Mouse (Mus musculus) hindbrain, embryonic 12.5 days (tissue): ENCODE results near the gene Ttc37. TPM values are rescaled to one million over a fixed set of nuclear protein-coding genes. Genes with fewer than 3 reads are reported as not detected.

Source experiments
- ATAC-seq: fragments of 200-750 bp; cut with Nextera tagmentation; 2 replicates; pipeline ENCODE4 v1.8.0; 2017; ENCODE audit warnings: moderate TSS enrichment; ENCODE audit not compliant: low FRiP score
- H3K27ac ChIP-seq: fragments of 300-500 bp; sonication (generic); 2 replicates; pipeline ENCODE4 v1.5.1; 2016; ENCODE audit warnings: mild to moderate bottlenecking
- H3K27me3 ChIP-seq: fragments of 300-500 bp; sonication (generic); 2 replicates; pipeline ENCODE4 v1.6.1; 2016; ENCODE audit warnings: mild to moderate bottlenecking
- H3K36me3 ChIP-seq: fragments of 300-500 bp; sonication (generic); 2 replicates; pipeline ENCODE4 v1.6.1; 2016; ENCODE audit warnings: mild to moderate bottlenecking
- H3K4me1 ChIP-seq: fragments of 300-500 bp; sonication (generic); 2 replicates; pipeline ENCODE4 v1.6.1; 2016
- H3K4me2 ChIP-seq: fragments of 300-500 bp; sonication (generic); replicated peaks from 2 replicates; pipeline ENCODE4 v1.6.1; 2016; ENCODE audit warnings: mild to moderate bottlenecking
- H3K4me3 ChIP-seq: fragments of 300-500 bp; sonication (generic); 2 replicates; pipeline ENCODE4 v1.5.1; 2016; ENCODE audit warnings: mild to moderate bottlenecking
- H3K9ac ChIP-seq: fragments of 300-500 bp; sonication (generic); 2 replicates; pipeline ENCODE4 v1.6.1; 2016; ENCODE audit warnings: mild to moderate bottlenecking, moderate library complexity
- H3K9me3 ChIP-seq: fragments of 300-500 bp; sonication (generic); replicated peaks from 2 replicates; pipeline ENCODE4 v1.6.1; 2016; ENCODE audit warnings: mild to moderate bottlenecking
- WGBS: fragments of 180-500 bp; shearing (Covaris S2); methylation state at CpG from one replicate; pipeline ENCODE4 v1.1.7; 2016; 5-methylcytosine and 5-hydroxymethylcytosine counted together
- polyA plus RNA-seq: library from polyadenylated mRNA; unstranded; fragments of >200 nt; fragmentation: Nextera tagmentation; extraction: Ambion mirVana; gene quantifications from 2 replicates; pipeline ENCODE4 v1.2.1, GENCODE M21; 2016

The Ttc37 gene
- polyA plus RNA-seq, 1 experiment from 2014 or later = 14.5 TPM

- ATAC-seq = peak; percentile 91
- Histone ChIP-seq H3K4me3 (peak overlapping the region; percentile 61), H3K9me3 (no peaks in the 10 kb centered on the region), H3K27ac (peak overlapping the region; percentile 60), H3K4me1 (peaks cover 2% of the 10 kb centered on the region; the same call in 1 of the 2 replicates), H3K4me2 (peak overlapping the region; percentile 52), H3K27me3 (no peaks in the 10 kb centered on the region), H3K36me3 (no peaks in the 10 kb centered on the region), H3K9ac (peak overlapping the region; percentile 74)
- 3% methylated on average over 16 of the region's 16 CpGs for WGBS
Measured at GRCm38 (mm10) chr13:76098116-76098492, 430 bp upstream of the Ttc37 start.

GRCm38 (mm10) chr13:76101989-76102388 is 3.5 kb downstream of the Ttc37 start:
- Histone ChIP-seq H3K9ac (no peak overlapping the region), H3K4me1 (peaks cover 2% of the 10 kb centered on the region; the same call in 1 of the 2 replicates), H3K9me3 (no peaks in the 10 kb centered on the region), H3K27me3 (no peaks in the 10 kb centered on the region), H3K27ac (no peak overlapping the region), H3K36me3 (no peaks in the 10 kb centered on the region), H3K4me2 (no peak overlapping the region), H3K4me3 (no peak overlapping the region)
- ATAC-seq = no peak
- WGBS = 94% methylated on average over 2 of the region's 2 CpGs

GRCm38 (mm10) chr13:76109069-76109824 is 10.7 kb downstream of the Ttc37 start:
- H3K4me1 ChIP-seq = no peaks in the 10 kb centered on the region
- no peak overlapping the region for H3K27ac ChIP-seq
- 92% methylated on average over 18 of the region's 18 CpGs for WGBS
- no peak overlapping the region for H3K9ac ChIP-seq
- H3K36me3 ChIP-seq = peaks cover 38% of the 10 kb centered on the region
- no peak overlapping the region for H3K4me3 ChIP-seq
- no peak for ATAC-seq
- H3K4me2 ChIP-seq = no peak overlapping the region
- H3K9me3 ChIP-seq = no peaks in the 10 kb centered on the region
- H3K27me3 ChIP-seq = no peaks in the 10 kb centered on the region

GRCm38 (mm10) chr13:76128799-76129198 is 30.3 kb downstream of the Ttc37 start:
- Histone ChIP-seq H3K4me2 (no peak overlapping the region), H3K4me3 (no peak overlapping the region), H3K9me3 (no peaks in the 10 kb centered on the region), H3K9ac (no peak overlapping the region), H3K27me3 (no peaks in the 10 kb centered on the region), H3K36me3 (peaks cover 55% of the 10 kb centered on the region), H3K4me1 (no peaks in the 10 kb centered on the region), H3K27ac (no peak overlapping the region)
- ATAC-seq = no peak
- 91% methylated on average over 4 of the region's 4 CpGs for WGBS

- WGBS = 81% methylated on average over 4 of the region's 4 CpGs
- Histone ChIP-seq H3K4me1 (no peaks in the 10 kb centered on the region), H3K36me3 (peaks cover 50% of the 10 kb centered on the region), H3K4me3 (no peak overlapping the region), H3K27me3 (no peaks in the 10 kb centered on the region), H3K9me3 (no peaks in the 10 kb centered on the region), H3K9ac (no peak overlapping the region), H3K27ac (no peak overlapping the region), H3K4me2 (no peak overlapping the region)
- ATAC-seq = no peak
Measured at GRCm38 (mm10) chr13:76132415-76132814, 33.9 kb downstream of the Ttc37 start.

- Histone ChIP-seq H3K9me3 (no peaks in the 10 kb centered on the region), H3K4me1 (no peaks in the 10 kb centered on the region), H3K36me3 (peaks cover 30% of the 10 kb centered on the region), H3K4me3 (no peak overlapping the region), H3K27ac (no peak overlapping the region), H3K27me3 (no peaks in the 10 kb centered on the region), H3K4me2 (no peak overlapping the region), H3K9ac (no peak overlapping the region)
- WGBS = 90% methylated on average over 3 of the region's 3 CpGs
- ATAC-seq = no peak
Measured at GRCm38 (mm10) chr13:76138862-76139261, 40.3 kb downstream of the Ttc37 start.

- H3K9ac ChIP-seq = no peak overlapping the region
- H3K27ac ChIP-seq = no peak overlapping the region
- no peak for ATAC-seq
- H3K27me3 ChIP-seq = no peaks in the 10 kb centered on the region
- 92% methylated on average over 12 of the region's 12 CpGs for WGBS
- peaks cover 12% of the 10 kb centered on the region; the same call in 1 of the 2 replicates for H3K36me3 ChIP-seq
- H3K9me3 ChIP-seq = no peaks in the 10 kb centered on the region
- no peaks in the 10 kb centered on the region for H3K4me1 ChIP-seq
- no peak overlapping the region for H3K4me2 ChIP-seq
- no peak overlapping the region for H3K4me3 ChIP-seq
Measured at GRCm38 (mm10) chr13:76141117-76141808, 42.7 kb downstream of the Ttc37 start.

- Histone ChIP-seq H3K27ac (no peak overlapping the region), H3K4me2 (no peak overlapping the region), H3K36me3 (peaks cover 25% of the 10 kb centered on the region), H3K4me1 (no peaks in the 10 kb centered on the region), H3K4me3 (no peak overlapping the region), H3K27me3 (no peaks in the 10 kb centered on the region), H3K9ac (no peak overlapping the region), H3K9me3 (no peaks in the 10 kb centered on the region)
- ATAC-seq = no peak
- WGBS = 86% methylated on average over 5 of the region's 5 CpGs
Measured at GRCm38 (mm10) chr13:76150483-76150882, 51.9 kb downstream of the Ttc37 start.

- H3K4me3 ChIP-seq = no peak overlapping the region
- no peaks in the 10 kb centered on the region for H3K27me3 ChIP-seq
- H3K9me3 ChIP-seq = no peaks in the 10 kb centered on the region
- no peak overlapping the region for H3K4me2 ChIP-seq
- no peak overlapping the region for H3K9ac ChIP-seq
- ATAC-seq = no peak
- H3K36me3 ChIP-seq = peaks cover 40% of the 10 kb centered on the region
- H3K27ac ChIP-seq = no peak overlapping the region
- WGBS = 92% methylated on average over 3 of the region's 3 CpGs
- no peaks in the 10 kb centered on the region for H3K4me1 ChIP-seq
Measured at GRCm38 (mm10) chr13:76157099-76157498, 58.6 kb downstream of the Ttc37 start.

GRCm38 (mm10) chr13:76157508-76157907 is 59.0 kb downstream of the Ttc37 start:
- no peaks in the 10 kb centered on the region for H3K9me3 ChIP-seq
- no peak overlapping the region for H3K27ac ChIP-seq
- WGBS = 94% methylated on average over 1 of the region's 1 CpGs
- H3K4me1 ChIP-seq = no peaks in the 10 kb centered on the region
- H3K9ac ChIP-seq = no peak overlapping the region
- no peaks in the 10 kb centered on the region for H3K27me3 ChIP-seq
- H3K36me3 ChIP-seq = peaks cover 44% of the 10 kb centered on the region
- H3K4me3 ChIP-seq = no peak overlapping the region
- no peak overlapping the region for H3K4me2 ChIP-seq
- ATAC-seq = no peak

GRCm38 (mm10) chr13:76160587-76160986 is 62.1 kb downstream of the Ttc37 start:
- H3K4me2 ChIP-seq = no peak overlapping the region
- H3K27ac ChIP-seq = no peak overlapping the region
- no peak overlapping the region for H3K4me3 ChIP-seq
- 97% methylated on average over 2 of the region's 2 CpGs for WGBS
- H3K9ac ChIP-seq = no peak overlapping the region
- peaks cover 45% of the 10 kb centered on the region for H3K36me3 ChIP-seq
- no peaks in the 10 kb centered on the region for H3K27me3 ChIP-seq
- H3K4me1 ChIP-seq = no peaks in the 10 kb centered on the region
- H3K9me3 ChIP-seq = no peaks in the 10 kb centered on the region
- no peak for ATAC-seq

GRCm38 (mm10) chr13:76174297-76174696 is 75.8 kb downstream of the Ttc37 start:
- no peak for ATAC-seq
- H3K36me3 ChIP-seq = peaks cover 26% of the 10 kb centered on the region
- no peak overlapping the region for H3K4me2 ChIP-seq
- H3K27me3 ChIP-seq = no peaks in the 10 kb centered on the region
- no peak overlapping the region for H3K27ac ChIP-seq
- no peak overlapping the region for H3K4me3 ChIP-seq
- H3K9ac ChIP-seq = no peak overlapping the region
- H3K4me1 ChIP-seq = no peaks in the 10 kb centered on the region
- H3K9me3 ChIP-seq = no peaks in the 10 kb centered on the region; the same call in 1 of the 2 replicates

- Histone ChIP-seq H3K36me3 (peaks cover 27% of the 10 kb centered on the region), H3K27ac (no peak overlapping the region), H3K9me3 (no peaks in the 10 kb centered on the region; the same call in 1 of the 2 replicates), H3K4me3 (no peak overlapping the region), H3K9ac (no peak overlapping the region), H3K27me3 (no peaks in the 10 kb centered on the region), H3K4me2 (no peak overlapping the region), H3K4me1 (no peaks in the 10 kb centered on the region)
- 93% methylated on average over 5 of the region's 5 CpGs for WGBS
- no peak for ATAC-seq
Measured at GRCm38 (mm10) chr13:76178700-76179099, 80.2 kb downstream of the Ttc37 start.
